Mouse (Mus musculus) limb, embryonic 15.5 days (tissue): Measurements from ENCODE around the gene Sorbs2. TPM values are rescaled to one million over a fixed set of nuclear protein-coding genes. Genes with fewer than 3 reads are reported as not detected.

Source experiments
- ATAC-seq: fragments of 200-750 bp; cut with Nextera tagmentation; 2 replicates; pipeline ENCODE4 v1.8.0; 2017; ENCODE audit warnings: low read depth, moderate TSS enrichment; ENCODE audit not compliant: insufficient number of reproducible peaks, low FRiP score, low TSS enrichment
- H3K27ac ChIP-seq: fragments of 300-500 bp; sonication (generic); 2 replicates; pipeline ENCODE4 v1.5.1; 2015; ENCODE audit warnings: moderate library complexity, mild to moderate bottlenecking, inconsistent platforms
- H3K27me3 ChIP-seq: fragments of 300-500 bp; sonication (generic); 2 replicates; pipeline ENCODE4 v1.6.1; 2015; ENCODE audit warnings: inconsistent platforms
- H3K36me3 ChIP-seq: fragments of 300-500 bp; sonication (generic); 2 replicates; pipeline ENCODE4 v1.6.1; 2015; ENCODE audit warnings: inconsistent platforms
- H3K4me1 ChIP-seq: fragments of 300-500 bp; sonication (generic); 2 replicates; pipeline ENCODE4 v1.6.1; 2015; ENCODE audit warnings: inconsistent platforms
- H3K4me2 ChIP-seq: fragments of 300-500 bp; sonication (generic); 2 replicates; pipeline ENCODE4 v1.6.1; 2015; ENCODE audit warnings: mild to moderate bottlenecking, inconsistent platforms
- H3K4me3 ChIP-seq: fragments of 300-500 bp; sonication (generic); 2 replicates; pipeline ENCODE4 v1.5.1; 2015; ENCODE audit warnings: mild to moderate bottlenecking, inconsistent platforms
- H3K9ac ChIP-seq: fragments of 300-500 bp; sonication (generic); 2 replicates; pipeline ENCODE4 v1.6.1; 2015; ENCODE audit warnings: inconsistent platforms
- H3K9me3 ChIP-seq: fragments of 300-500 bp; sonication (generic); 2 replicates; pipeline ENCODE4 v1.6.1; 2016; ENCODE audit warnings: inconsistent platforms
- WGBS: fragments of 180-500 bp; shearing (Covaris S2); methylation state at CpG from one replicate; pipeline ENCODE4 v1.1.7; 2015; 5-methylcytosine and 5-hydroxymethylcytosine counted together
- polyA plus RNA-seq: library from polyadenylated mRNA; unstranded; fragments of >200 nt; fragmentation: Nextera tagmentation; extraction: Ambion mirVana; gene quantifications from 2 replicates; pipeline ENCODE4 v1.2.1, GENCODE M21; 2015

Gene Sorbs2
- polyA plus RNA-seq, 1 experiment from 2014 or later, result 40.6 TPM

- 77% methylated on average over 8 of the region's 8 CpGs for WGBS
- Histone ChIP-seq H3K36me3 (no peaks in the 10 kb centered on the region), H3K4me1 (no peaks in the 10 kb centered on the region; the same call in 1 of the 2 replicates), H3K4me3 (no peak overlapping the region), H3K27ac (no peak overlapping the region), H3K9me3 (no peaks in the 10 kb centered on the region), H3K4me2 (no peak overlapping the region), H3K9ac (no peak overlapping the region), H3K27me3 (no peaks in the 10 kb centered on the region)
- ATAC-seq, result no peak
Measured at GRCm38 (mm10) chr8:45734071-45734470, 226.5 kb downstream of the Sorbs2 start.

GRCm38 (mm10) chr8:45737266-45737665 lies 229.7 kb downstream of the Sorbs2 start:
- Histone ChIP-seq H3K9me3 (no peaks in the 10 kb centered on the region), H3K27me3 (no peaks in the 10 kb centered on the region), H3K27ac (no peak overlapping the region), H3K4me1 (no peaks in the 10 kb centered on the region; the same call in 1 of the 2 replicates), H3K4me3 (no peak overlapping the region), H3K36me3 (no peaks in the 10 kb centered on the region), H3K4me2 (no peak overlapping the region), H3K9ac (no peak overlapping the region)
- ATAC-seq, result no peak
- WGBS, result 84% methylated on average over 2 of the region's 2 CpGs

- H3K9me3 ChIP-seq, result no peaks in the 10 kb centered on the region
- ATAC-seq, result no peak
- WGBS, result 77% methylated on average over 2 of the region's 2 CpGs
- H3K36me3 ChIP-seq, result no peaks in the 10 kb centered on the region
- H3K27ac ChIP-seq, result no peak overlapping the region
- H3K4me2 ChIP-seq, result no peak overlapping the region
- H3K4me3 ChIP-seq, result no peak overlapping the region
- no peaks in the 10 kb centered on the region for H3K27me3 ChIP-seq
- no peaks in the 10 kb centered on the region for H3K4me1 ChIP-seq
- H3K9ac ChIP-seq, result no peak overlapping the region
Measured at GRCm38 (mm10) chr8:45743326-45743725, 235.7 kb downstream of the Sorbs2 start.

GRCm38 (mm10) chr8:45743739-45744138 lies 236.2 kb downstream of the Sorbs2 start:
- H3K27ac ChIP-seq, result no peak overlapping the region
- H3K4me1 ChIP-seq, result no peaks in the 10 kb centered on the region
- ATAC-seq, result no peak
- H3K4me3 ChIP-seq, result no peak overlapping the region
- no peaks in the 10 kb centered on the region for H3K27me3 ChIP-seq
- no peak overlapping the region for H3K4me2 ChIP-seq
- no peaks in the 10 kb centered on the region for H3K36me3 ChIP-seq
- no peak overlapping the region for H3K9ac ChIP-seq
- no peaks in the 10 kb centered on the region for H3K9me3 ChIP-seq

GRCm38 (mm10) chr8:45751512-45752502 lies 244.2 kb downstream of the Sorbs2 start:
- no peak overlapping the region for H3K4me3 ChIP-seq
- H3K4me1 ChIP-seq, result no peaks in the 10 kb centered on the region
- no peaks in the 10 kb centered on the region for H3K36me3 ChIP-seq
- H3K4me2 ChIP-seq, result no peak overlapping the region
- no peak overlapping the region for H3K27ac ChIP-seq
- no peak overlapping the region for H3K9ac ChIP-seq
- no peaks in the 10 kb centered on the region for H3K27me3 ChIP-seq
- no peak for ATAC-seq
- WGBS, result 69% methylated on average over 12 of the region's 12 CpGs
- no peaks in the 10 kb centered on the region for H3K9me3 ChIP-seq

GRCm38 (mm10) chr8:45755482-45755881 lies 247.9 kb downstream of the Sorbs2 start:
- Histone ChIP-seq H3K27me3 (no peaks in the 10 kb centered on the region), H3K27ac (no peak overlapping the region), H3K4me3 (no peak overlapping the region), H3K9me3 (no peaks in the 10 kb centered on the region), H3K4me1 (no peaks in the 10 kb centered on the region), H3K36me3 (no peaks in the 10 kb centered on the region), H3K9ac (no peak overlapping the region), H3K4me2 (no peak overlapping the region)
- 69% methylated on average over 9 of the region's 9 CpGs for WGBS
- no peak for ATAC-seq

- no peak overlapping the region for H3K27ac ChIP-seq
- WGBS, result 76% methylated on average over 7 of the region's 7 CpGs
- no peaks in the 10 kb centered on the region for H3K36me3 ChIP-seq
- H3K27me3 ChIP-seq, result no peaks in the 10 kb centered on the region
- no peaks in the 10 kb centered on the region for H3K9me3 ChIP-seq
- ATAC-seq, result no peak
- H3K9ac ChIP-seq, result no peak overlapping the region
- H3K4me1 ChIP-seq, result no peaks in the 10 kb centered on the region
- no peak overlapping the region for H3K4me2 ChIP-seq
- H3K4me3 ChIP-seq, result no peak overlapping the region
Measured at GRCm38 (mm10) chr8:45755972-45756371, 248.4 kb downstream of the Sorbs2 start.

GRCm38 (mm10) chr8:45760622-45761021 lies 253.0 kb downstream of the Sorbs2 start:
- peak overlapping the region; percentile 33; the same call in 1 of the 2 replicates for H3K27ac ChIP-seq
- no peak overlapping the region for H3K9ac ChIP-seq
- WGBS, result 49% methylated on average over 9 of the region's 9 CpGs
- H3K9me3 ChIP-seq, result no peaks in the 10 kb centered on the region
- H3K4me1 ChIP-seq, result peaks cover 10% of the 10 kb centered on the region
- no peaks in the 10 kb centered on the region for H3K36me3 ChIP-seq
- H3K27me3 ChIP-seq, result no peaks in the 10 kb centered on the region
- no peak overlapping the region for H3K4me3 ChIP-seq
- ATAC-seq, result peak; percentile 30; the same call in 1 of the 2 replicates
- H3K4me2 ChIP-seq, result no peak overlapping the region

- no peaks in the 10 kb centered on the region for H3K36me3 ChIP-seq
- H3K9ac ChIP-seq, result no peak overlapping the region
- 61% methylated on average over 1 of the region's 1 CpGs for WGBS
- H3K4me1 ChIP-seq, result peaks cover 10% of the 10 kb centered on the region
- no peak overlapping the region for H3K4me2 ChIP-seq
- peak; percentile 7; the same call in 1 of the 2 replicates for ATAC-seq
- H3K4me3 ChIP-seq, result no peak overlapping the region
- H3K9me3 ChIP-seq, result no peaks in the 10 kb centered on the region
- H3K27me3 ChIP-seq, result no peaks in the 10 kb centered on the region
- H3K27ac ChIP-seq, result no peak overlapping the region; the same call in 1 of the 2 replicates
Measured at GRCm38 (mm10) chr8:45761053-45761452, 253.5 kb downstream of the Sorbs2 start.

GRCm38 (mm10) chr8:45762982-45763689 lies 255.5 kb downstream of the Sorbs2 start:
- peaks cover 10% of the 10 kb centered on the region for H3K4me1 ChIP-seq
- ATAC-seq, result no peak
- no peak overlapping the region for H3K4me3 ChIP-seq
- no peak overlapping the region; the same call in 1 of the 2 replicates for H3K4me2 ChIP-seq
- H3K36me3 ChIP-seq, result no peaks in the 10 kb centered on the region
- H3K27me3 ChIP-seq, result no peaks in the 10 kb centered on the region
- no peak overlapping the region for H3K9ac ChIP-seq
- WGBS, result 64% methylated on average over 15 of the region's 15 CpGs
- H3K9me3 ChIP-seq, result no peaks in the 10 kb centered on the region
- peak overlapping the region; percentile 47; the same call in 1 of the 2 replicates for H3K27ac ChIP-seq

- ATAC-seq, result peak; percentile 58; the same call in 1 of the 2 replicates
- no peaks in the 10 kb centered on the region for H3K27me3 ChIP-seq
- H3K4me1 ChIP-seq, result peaks cover 10% of the 10 kb centered on the region
- H3K9me3 ChIP-seq, result no peaks in the 10 kb centered on the region
- peak overlapping the region; percentile 47 for H3K27ac ChIP-seq
- H3K36me3 ChIP-seq, result no peaks in the 10 kb centered on the region
- H3K4me3 ChIP-seq, result peak overlapping the region; percentile 17; the same call in 1 of the 2 replicates
- 39% methylated on average over 11 of the region's 11 CpGs for WGBS
- H3K4me2 ChIP-seq, result peak overlapping the region; percentile 27
- no peak overlapping the region for H3K9ac ChIP-seq
Measured at GRCm38 (mm10) chr8:45763690-45764342, 256.2 kb downstream of the Sorbs2 start.
